Comparison of ENCODE assay signal across 8 mouse cellular contexts in genomic region chr6:120531020-120531965, GRCm38 (mm10). TPM values are rescaled to one million over a fixed set of nuclear protein-coding genes. Genes with fewer than 3 reads are reported as not detected.
DNase-seq lines count a peak whose midpoint lies in the region; ATAC-seq and TF ChIP-seq lines count a peak whose summit lies in the region.

Gene Hdhd5, minus strand, starts transcription at chr6:120531319.

- TF ChIP-seq EP300 in liver, embryonic 14.5 days (IDR thresholded peaks at IDR 0.05; ENCODE audit: low read depth): no peak
- TF ChIP-seq EP300 in stomach, postnatal 0 days (optimal IDR thresholded peaks at IDR 0.05): no peak

- no peak for TF ChIP-seq CTCF in liver, embryonic 14.5 days (IDR thresholded peaks at IDR 0.05; ENCODE audit: low read depth)
- no peak for TF ChIP-seq CTCF in stomach, postnatal 0 days (IDR thresholded peaks at IDR 0.05; ENCODE audit: low read depth)

- H3K4me1 ChIP-seq in forebrain, embryonic 10.5 days: peaks cover 36% of the 10 kb centered on the region
- peaks cover 23% of the 10 kb centered on the region for H3K4me1 ChIP-seq in heart, embryonic 15.5 days (replicated peaks)
- peaks cover 11 to 17% of the 10 kb centered on the region in 2 experiments for H3K4me1 ChIP-seq in liver, embryonic 14.5 days (replicated peaks; ENCODE audit: control insufficient read depth in 2 of 2, insufficient read depth in 2 of 2, low read length in 1 of 2)
- H3K4me1 ChIP-seq in neural tube, embryonic 11.5 days (ENCODE audit: control insufficient read depth, insufficient read depth, low read length): peaks cover 3% of the 10 kb centered on the region; the same call in 1 of the 2 replicates
- no peaks in the 10 kb centered on the region for H3K4me1 ChIP-seq in stomach, postnatal 0 days (replicated peaks; ENCODE audit: control insufficient read depth, insufficient read depth)

- H3K9ac ChIP-seq in heart, embryonic 15.5 days: peak within 1 kb of the TSS; percentile 88
- peak within 1 kb of the TSS; percentile 81 for H3K9ac ChIP-seq in liver, embryonic 14.5 days (replicated peaks)
- peak within 1 kb of the TSS; percentile 82 for H3K9ac ChIP-seq in neural tube, embryonic 11.5 days (ENCODE audit: low read length)
- peak within 1 kb of the TSS; percentile 84 for H3K9ac ChIP-seq in stomach, postnatal 0 days (ENCODE audit: low read length)

- H3K36me3 ChIP-seq in forebrain, embryonic 10.5 days (replicated peaks): peaks cover 14% of the 10 kb centered on the region
- no peaks in the 10 kb centered on the region for H3K36me3 ChIP-seq in heart, embryonic 15.5 days
- H3K36me3 ChIP-seq in liver, embryonic 14.5 days (replicated peaks; ENCODE audit: control insufficient read depth, insufficient read depth, low read depth): no peaks in the 10 kb centered on the region
- no peaks in the 10 kb centered on the region for H3K36me3 ChIP-seq in neural tube, embryonic 11.5 days (ENCODE audit: control insufficient read depth, insufficient read depth, low read length)
- no peaks in the 10 kb centered on the region for H3K36me3 ChIP-seq in stomach, postnatal 0 days (ENCODE audit: control insufficient read depth, insufficient read depth, low read length)

- H3K27me3 ChIP-seq in forebrain, embryonic 10.5 days (ENCODE audit: poor library complexity, severe bottlenecking): 0 out of 2 replicates have a peak, but pooled peaks cover 5% of the 10 kb centered on the region
- H3K27me3 ChIP-seq in heart, embryonic 15.5 days: no peaks in the 10 kb centered on the region
- H3K27me3 ChIP-seq in liver, embryonic 14.5 days (ENCODE audit: control insufficient read depth, insufficient read depth, low read length): no peaks in the 10 kb centered on the region
- no peaks in the 10 kb centered on the region for H3K27me3 ChIP-seq in neural tube, embryonic 11.5 days (ENCODE audit: control insufficient read depth, insufficient read depth, low read length)
- no peaks in the 10 kb centered on the region for H3K27me3 ChIP-seq in stomach, postnatal 0 days (ENCODE audit: control insufficient read depth, insufficient read depth, low read length)

- peak within 1 kb of the TSS; percentile 68 for H3K4me2 ChIP-seq in heart, embryonic 15.5 days
- peak within 1 kb of the TSS; percentile 74 for H3K4me2 ChIP-seq in liver, embryonic 14.5 days (ENCODE audit: low read depth)
- H3K4me2 ChIP-seq in neural tube, embryonic 11.5 days (ENCODE audit: low read depth): peak within 1 kb of the TSS; percentile 45
- H3K4me2 ChIP-seq in stomach, postnatal 0 days (replicated peaks; ENCODE audit: low read depth): peak within 1 kb of the TSS; percentile 71

- no peaks in the 10 kb centered on the region for H3K9me3 ChIP-seq in forebrain, embryonic 10.5 days
- no peaks in the 10 kb centered on the region for H3K9me3 ChIP-seq in heart, embryonic 15.5 days (replicated peaks)
- no peaks in the 10 kb centered on the region for H3K9me3 ChIP-seq in liver, embryonic 14.5 days (ENCODE audit: control insufficient read depth, low read length)
- H3K9me3 ChIP-seq in neural tube, embryonic 11.5 days (ENCODE audit: control insufficient read depth, low read length): no peaks in the 10 kb centered on the region
- no peaks in the 10 kb centered on the region for H3K9me3 ChIP-seq in stomach, postnatal 0 days (ENCODE audit: control insufficient read depth, low read length)

- peak within 1 kb of the TSS; percentile 94 for H3K27ac ChIP-seq in forebrain, embryonic 10.5 days
- peak within 1 kb of the TSS; percentile 29; the same call in 1 of the 2 replicates for H3K27ac ChIP-seq in heart, embryonic 15.5 days
- H3K27ac ChIP-seq in liver, embryonic 14.5 days: no peak within 1 kb of the TSS
- no peak within 1 kb of the TSS for H3K27ac ChIP-seq in neural tube, embryonic 11.5 days (ENCODE audit: low read depth, low read length)
- no peak within 1 kb of the TSS for H3K27ac ChIP-seq in stomach, postnatal 0 days (replicated peaks)

- ATAC-seq in CD4-positive, CD25-positive, alpha-beta regulatory T cell, adult 4 months: peak; percentile 92
- peak; percentile 98 for ATAC-seq in heart, embryonic 15.5 days (replicated peaks; ENCODE audit: insufficient number of reproducible peaks, insufficient read depth, low FRiP score, low read depth)
- peak; percentile 97 for ATAC-seq in liver, embryonic 14.5 days (ENCODE audit: insufficient read depth)
- ATAC-seq in neural tube, embryonic 11.5 days (ENCODE audit: insufficient read depth, low FRiP score, low TSS enrichment): peak; percentile 98
- ATAC-seq in stomach, postnatal 0 days (ENCODE audit: low FRiP score, low TSS enrichment): peak; percentile 98

- peak within 1 kb of the TSS; percentile 84 for H3K4me3 ChIP-seq in forebrain, embryonic 10.5 days
- peak within 1 kb of the TSS; percentile 85 for H3K4me3 ChIP-seq in heart, embryonic 15.5 days
- peak within 1 kb of the TSS; percentile 76 to 90 for H3K4me3 ChIP-seq in liver, embryonic 14.5 days (ENCODE audit: insufficient read depth in 1 of 2, low read depth in 2 of 2, low read length in 2 of 2)
- peak within 1 kb of the TSS; percentile 72 for H3K4me3 ChIP-seq in neural tube, embryonic 11.5 days (ENCODE audit: low read depth, low read length)
- peak within 1 kb of the TSS; percentile 95 for H3K4me3 ChIP-seq in stomach, postnatal 0 days (ENCODE audit: low read depth, low read length)

- WGBS in forebrain, embryonic 10.5 days: under 1% methylated on average over 75 of the region's 75 CpGs
- under 1% methylated on average over 75 of the region's 75 CpGs for WGBS in heart, embryonic 15.5 days
- WGBS in liver, embryonic 14.5 days (ENCODE audit: insufficient replicate concordance): under 1% methylated on average over 75 of the region's 75 CpGs
- under 1% methylated on average over 75 of the region's 75 CpGs for WGBS in neural tube, embryonic 11.5 days
- WGBS in stomach, postnatal 0 days: under 1% methylated on average over 74 of the region's 75 CpGs

- peak; percentile 55 for DNase-seq in c-Kit-negative CD71-positive TER-119-positive erythroid progenitor cells, embryonic 14.5 days (ENCODE audit: low read depth, low spot score)
- DNase-seq in forebrain, embryonic 10.5 days (ENCODE audit: extremely low spot score, low spot score): peak; percentile 95
- DNase-seq in kidney, postnatal 25 days: peak; percentile 94 to 97
- DNase-seq in liver, embryonic 14.5 days (ENCODE audit: low read depth in 3 of 3, low spot score in 3 of 3): peak; percentile 69 to 74 (median 72)
- peak; percentile 96 for DNase-seq in neural tube, embryonic 11.5 days (ENCODE audit: low spot score)
- DNase-seq in stomach, postnatal 0 days (ENCODE audit: low spot score): peak; percentile 92

RNA-seq across cellular contexts. Expression of gene Hdhd5, which starts in this region (rescaled TPM):
- 10 to 100 TPM; 43.4 to 59.7 TPM for polyA plus RNA-seq in CD4-positive, CD25-positive, alpha-beta regulatory T cell, adult 4 months (2017; shearing (Covaris generic))
- polyA plus RNA-seq in forebrain, embryonic 10.5 days (2016; fragmentation: Nextera tagmentation; extraction: Ambion mirVana): 20.2 and 23.6 TPM in 2 replicates
- 12.4 and 15.6 TPM in 2 replicates for polyA plus RNA-seq in heart, embryonic 15.5 days (2015; fragmentation: Nextera tagmentation; extraction: Ambion mirVana)
- polyA plus RNA-seq in liver, embryonic 14.5 days (2012; rRNA removed): 8.4 and 8.8 TPM in 2 replicates
- polyA plus RNA-seq in liver, embryonic 14.5 days (2014; fragmentation: Nextera tagmentation; extraction: Ambion mirVana): 5.6 and 6.1 TPM in 2 replicates
- 15.7 and 16.8 TPM in 2 replicates for polyA plus RNA-seq in neural tube, embryonic 11.5 days (2014; fragmentation: Nextera tagmentation; extraction: Ambion mirVana)
- 8.5 and 9.2 TPM in 2 replicates for polyA plus RNA-seq in stomach, postnatal 0 days (2015; fragmentation: Nextera tagmentation; extraction: Ambion mirVana)

Comparison
In these comparisons a context has a peak if more than half of its experiments do, and no peak if none do; other contexts are left out.
1. H3K27ac ChIP-seq: peak in forebrain, embryonic 10.5 days (single experiment) and heart, embryonic 15.5 days (single experiment); none in liver, embryonic 14.5 days (single experiment), neural tube, embryonic 11.5 days (single experiment) and stomach, postnatal 0 days (single experiment).
2. Peak in every context shown above with its lines, with median percentiles within 50 percentile points of each other: ATAC-seq, DNase-seq, H3K4me3 ChIP-seq, H3K4me2 ChIP-seq and H3K9ac ChIP-seq.